Mouse (Mus musculus) MN1 (cell line): ENCODE measurements around the gene Tnfrsf8.
"Not testable (repeated sequence)": the region's sequence is repeated elsewhere in the genome, so short reads cannot be mapped to it uniquely, and the experiment has no call there.

ENCODE experiments used
- DNase-seq: peaks from one replicate; pipeline ENCODE4 v3.0.0-alpha.2; 2016; ENCODE audit warnings: low spot score

Tnfrsf8 gene

DNA sequence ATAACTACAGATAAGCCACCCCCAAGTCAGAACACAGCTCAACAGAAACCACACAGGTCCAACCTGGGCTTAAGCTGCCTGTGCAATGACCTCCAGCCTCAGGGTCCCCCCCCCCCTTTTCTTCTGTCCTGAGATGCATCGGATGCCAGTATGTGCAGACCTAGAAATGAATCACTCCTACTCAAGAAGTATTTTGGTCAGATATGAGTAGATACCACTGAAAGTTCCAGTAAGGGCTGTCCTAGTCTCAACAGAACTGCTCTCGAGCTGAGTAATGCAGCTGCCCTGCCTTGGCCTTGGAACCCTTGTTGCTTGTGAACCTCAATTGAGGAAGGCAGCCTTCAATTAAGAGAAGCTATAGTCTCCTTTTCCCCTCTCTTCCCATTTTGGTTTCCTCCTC is 4.1 kb downstream of the Tnfrsf8 start:
- DNase-seq: no peak

DNA sequence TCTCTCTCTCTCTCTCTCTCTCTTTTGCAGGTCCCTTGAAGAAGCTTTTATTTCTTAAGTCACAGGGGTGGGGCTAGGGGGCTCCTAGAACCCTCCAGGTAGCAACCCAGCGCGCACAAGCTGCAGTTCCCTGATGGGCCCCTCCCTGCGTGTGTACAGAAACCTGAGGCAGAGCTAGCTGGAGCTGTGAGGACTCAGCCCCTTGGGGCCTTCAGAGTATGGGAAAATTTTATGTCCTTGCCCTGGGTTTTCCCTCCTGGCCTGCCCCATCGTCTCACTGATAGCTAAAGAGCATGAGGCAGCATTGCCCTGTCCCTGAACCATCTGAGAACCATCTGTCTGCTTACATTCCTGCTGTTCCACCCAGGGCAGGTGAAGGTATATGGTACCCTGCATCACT is 8.5 kb downstream of the Tnfrsf8 start:
- DNase-seq: no peak

DNA sequence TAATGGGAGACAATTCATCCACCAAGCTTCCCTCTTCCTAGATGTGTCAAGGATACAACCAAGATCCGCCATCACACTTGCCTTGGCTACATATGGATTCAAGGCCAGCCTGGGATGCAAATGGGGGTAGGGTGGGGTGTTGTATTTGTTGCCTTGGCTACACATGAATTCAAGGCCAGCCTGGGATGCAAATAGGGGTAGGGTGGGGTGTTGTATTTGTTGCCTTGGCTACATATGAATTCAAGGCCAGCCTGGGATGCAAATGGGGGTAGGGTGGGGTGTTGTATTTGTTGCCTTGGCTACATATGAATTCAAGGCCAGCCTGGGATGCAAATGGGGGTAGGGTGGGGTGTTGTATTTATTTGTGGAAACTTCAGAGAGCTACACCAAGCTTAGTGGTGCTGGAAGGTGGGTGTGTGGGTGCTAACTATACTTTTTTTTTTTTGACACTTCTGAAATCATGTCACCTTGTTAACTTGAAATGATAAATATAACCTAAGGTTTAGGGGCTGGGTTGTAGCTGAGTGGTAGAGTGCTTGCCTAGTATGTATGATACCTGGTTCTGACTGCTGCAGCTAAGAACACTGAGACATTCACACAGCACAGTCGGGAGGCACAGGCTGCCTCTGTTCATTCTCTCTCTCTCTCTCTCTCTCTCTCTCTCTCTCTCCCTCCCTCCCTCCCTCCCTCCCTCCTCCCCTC is 9.2 kb downstream of the Tnfrsf8 start:
- DNase-seq: not testable (repeated sequence)

DNA sequence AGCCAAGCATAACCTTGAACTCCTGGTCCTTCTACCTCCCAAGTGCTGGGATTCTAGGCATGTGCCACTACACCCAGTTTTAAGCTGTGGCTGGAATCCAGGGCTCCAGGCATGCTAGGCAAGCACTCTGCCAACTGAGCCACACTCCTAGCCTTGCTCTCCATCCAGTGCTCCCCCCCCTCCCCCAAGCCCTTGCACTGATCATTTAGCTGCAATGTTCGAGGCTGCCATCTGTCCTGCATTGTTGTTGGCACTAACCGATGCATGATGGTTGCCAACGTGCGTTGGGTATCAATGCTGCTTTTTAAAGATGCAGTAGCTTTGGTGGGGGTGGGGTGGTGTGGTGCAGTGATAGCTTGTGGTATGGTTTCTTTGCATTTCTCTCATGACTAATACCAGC is 10.9 kb downstream of the Tnfrsf8 start:
- DNase-seq: no peak

DNA sequence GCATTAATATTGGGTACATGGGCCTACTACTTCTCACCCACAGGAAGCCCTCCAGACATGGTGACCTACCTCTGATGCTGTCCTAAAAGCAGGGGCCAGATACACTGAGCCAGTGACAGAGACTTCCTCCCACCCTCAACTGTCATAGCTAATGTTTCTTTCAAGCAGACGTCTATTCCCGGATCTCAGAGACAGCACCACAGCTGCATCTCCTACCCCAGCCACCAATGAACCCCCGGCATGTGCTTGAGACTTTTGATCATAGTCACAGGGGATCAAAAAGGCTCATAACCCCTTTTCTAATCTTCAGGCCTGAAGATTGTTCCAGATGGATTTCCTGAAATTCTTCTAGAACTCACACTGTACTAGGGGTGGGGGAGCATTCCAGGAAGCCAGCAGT is 12.9 kb downstream of the Tnfrsf8 start:
- DNase-seq: no peak

DNA sequence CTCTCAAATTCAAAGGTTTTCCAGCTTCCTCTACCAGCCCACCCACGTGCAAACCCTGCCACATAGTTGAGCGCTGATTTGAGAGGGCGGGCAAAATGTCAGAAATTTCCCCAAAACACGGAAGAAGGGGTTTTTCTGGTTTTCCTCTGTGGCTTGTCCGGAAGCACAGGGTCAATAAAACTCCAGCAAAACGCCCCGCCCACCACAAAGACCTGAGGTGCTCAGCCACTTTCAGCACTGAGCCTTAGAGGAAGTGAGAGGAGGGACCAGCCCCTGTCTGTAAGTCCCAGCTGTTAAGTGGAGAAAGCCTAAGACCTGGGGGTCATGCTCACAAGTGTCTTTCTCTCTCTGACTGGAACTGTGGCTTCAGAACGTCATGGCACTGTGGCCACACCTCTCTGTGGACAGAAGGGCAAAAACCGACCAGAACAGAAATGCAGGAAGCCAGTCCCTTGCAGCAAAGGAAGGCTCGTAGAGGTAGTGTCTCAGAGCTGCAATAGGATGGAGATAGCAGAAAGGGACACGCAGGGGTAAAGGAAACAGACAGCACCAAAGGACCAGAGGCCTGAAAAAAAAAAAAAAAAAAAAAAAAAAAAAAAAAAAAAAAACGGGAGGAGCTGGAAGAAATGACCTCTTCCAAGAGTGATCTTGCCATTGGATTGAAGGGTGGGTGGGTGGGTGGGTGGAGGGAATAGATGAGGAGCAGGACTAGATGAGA is 14.6 kb downstream of the Tnfrsf8 start:
- DNase-seq: no peak

DNA sequence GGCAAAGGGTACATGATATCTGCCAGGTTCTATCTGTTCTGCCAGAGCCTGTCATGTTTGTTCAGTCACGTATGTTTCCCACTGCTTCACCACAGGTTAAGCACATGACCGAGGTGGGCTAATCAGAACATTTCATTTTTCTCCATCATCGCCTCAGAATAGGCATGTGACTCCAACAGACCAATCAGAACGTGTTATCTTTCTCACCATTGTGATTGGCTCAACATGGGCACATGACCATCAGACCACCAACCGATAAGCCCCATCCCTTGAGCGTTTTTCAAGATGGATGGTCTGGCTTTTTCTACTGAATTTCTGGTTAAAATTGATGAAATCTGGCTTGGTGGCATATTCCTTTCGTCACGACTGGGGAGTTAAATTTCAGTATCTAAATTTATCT is 15.6 kb downstream of the Tnfrsf8 start:
- no peak for DNase-seq

DNA sequence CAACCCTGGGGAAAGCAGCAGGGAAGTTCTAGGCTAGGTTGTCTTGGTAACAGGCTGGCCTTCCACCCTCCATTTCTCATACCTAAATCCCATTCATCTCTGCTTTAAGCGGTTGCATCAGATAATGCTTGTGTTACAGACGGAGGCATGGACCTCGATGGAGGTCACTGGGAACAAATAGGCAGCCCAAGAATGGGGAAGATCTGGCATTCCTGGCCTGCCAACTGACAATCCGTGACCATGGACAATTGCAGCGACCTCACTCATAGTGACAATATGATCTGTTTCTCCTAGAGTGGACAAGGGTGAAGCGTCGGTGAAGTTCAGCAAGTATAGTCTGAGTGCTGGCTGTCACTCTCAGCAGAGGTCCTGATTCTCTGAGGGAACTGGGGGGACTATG is 16.1 kb downstream of the Tnfrsf8 start:
- DNase-seq: no peak

DNA sequence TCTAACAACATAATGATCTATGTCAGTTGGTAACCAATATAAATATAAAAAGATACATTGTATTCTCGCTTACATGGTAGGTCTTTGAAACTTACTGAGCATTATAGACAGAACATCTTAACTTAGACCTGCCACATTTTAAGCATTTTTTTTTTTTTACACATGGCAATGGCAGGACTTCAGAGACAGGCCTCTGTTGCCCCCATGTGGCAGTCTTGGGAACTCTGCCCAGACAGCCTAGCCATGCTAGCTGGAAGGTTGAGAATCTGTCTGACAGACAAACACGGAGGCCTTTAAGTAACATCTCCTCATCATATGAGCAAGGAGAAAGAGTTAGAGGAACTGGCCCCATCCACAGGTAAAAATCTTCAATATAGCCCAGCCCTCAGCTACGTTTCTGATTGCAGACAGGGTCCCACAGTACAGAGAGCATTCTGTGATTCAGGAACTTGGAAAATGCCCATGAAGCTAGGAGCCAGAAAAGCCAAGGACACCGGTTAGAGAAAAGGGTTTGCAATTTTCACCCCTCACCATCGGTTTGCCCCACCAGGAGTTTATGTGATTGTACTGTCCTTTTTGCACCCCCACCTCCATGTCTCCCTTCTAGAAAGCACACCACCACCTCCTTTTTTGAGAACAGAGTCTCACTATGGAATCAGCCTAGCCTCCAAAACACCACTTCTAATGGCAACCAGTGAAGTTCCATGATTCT is 19.2 kb downstream of the Tnfrsf8 start:
- peak; percentile 26 for DNase-seq

DNA sequence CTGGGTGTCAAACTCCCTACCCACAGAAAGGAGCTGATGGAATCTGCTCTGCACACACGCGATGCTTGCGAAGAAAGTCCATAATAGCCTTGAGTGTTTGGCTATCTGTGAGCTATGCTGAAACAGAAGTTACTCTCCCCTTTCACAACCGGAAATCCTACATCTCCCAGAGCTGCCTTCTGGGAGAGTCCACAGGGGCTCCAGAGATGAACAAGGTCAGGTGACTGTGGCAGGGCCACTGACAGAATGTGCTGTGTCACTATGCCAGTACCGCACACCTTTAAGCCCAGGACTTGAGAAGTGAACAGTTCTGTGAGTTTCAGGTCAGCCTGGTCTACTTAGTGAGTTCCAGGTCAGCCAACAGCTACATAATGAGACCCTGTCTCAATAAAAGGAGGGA is 20.4 kb downstream of the Tnfrsf8 start:
- no peak for DNase-seq

DNA sequence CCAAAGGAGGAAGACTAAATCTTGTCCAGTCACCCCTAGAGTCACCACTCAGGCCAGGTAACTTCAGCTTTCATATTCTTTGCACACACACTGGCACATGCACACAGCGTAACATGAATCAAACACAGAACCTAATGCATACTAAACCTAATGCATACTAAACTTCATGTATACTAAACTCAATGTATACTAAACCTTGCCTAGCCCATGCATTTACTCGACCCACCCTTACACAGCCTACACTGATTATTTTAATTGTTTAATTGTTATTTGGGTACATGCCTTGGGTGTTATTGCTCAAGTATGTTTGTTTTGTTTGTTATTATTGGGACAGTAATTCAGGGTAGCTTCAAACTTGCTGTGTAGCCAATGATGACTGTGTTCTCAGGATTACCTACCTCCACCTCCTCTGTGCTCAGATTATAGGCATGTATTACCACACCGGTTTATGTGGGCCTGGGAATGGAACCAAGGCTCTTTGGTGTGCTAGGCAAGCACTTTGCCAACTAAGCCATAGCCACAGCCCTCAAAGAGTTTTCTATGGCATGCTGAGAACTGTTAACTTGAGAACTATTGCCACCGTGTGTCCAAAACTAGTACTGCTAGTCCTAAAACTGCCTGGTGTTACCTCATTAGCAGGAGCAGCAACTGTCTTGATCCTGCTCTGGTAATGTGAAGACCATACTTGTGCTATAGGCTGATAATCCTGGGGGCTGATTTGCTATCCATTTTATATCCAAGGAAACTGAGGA is 28.4 kb downstream of the Tnfrsf8 start:
- DNase-seq: peak; percentile 75

DNA sequence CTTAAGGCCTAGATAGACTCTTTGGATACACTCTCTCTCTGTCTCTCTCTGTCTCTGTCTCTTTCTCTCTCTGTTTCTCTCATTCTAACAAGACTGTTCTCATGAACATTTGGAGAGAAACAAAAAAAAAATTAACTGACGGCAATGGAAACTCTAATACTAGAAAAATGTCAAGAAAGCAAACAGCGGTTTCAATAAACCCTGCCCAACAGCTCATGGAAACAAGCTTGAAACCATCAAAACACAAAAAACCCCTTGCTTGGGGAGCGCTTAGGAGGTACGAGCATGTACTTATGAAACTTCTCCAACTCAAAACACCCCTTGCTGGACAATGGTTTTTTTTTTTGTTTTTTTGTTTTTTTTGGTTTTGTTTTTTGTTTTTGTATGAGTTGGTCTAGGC is 30.3 kb downstream of the Tnfrsf8 start:
- DNase-seq: no peak

DNA sequence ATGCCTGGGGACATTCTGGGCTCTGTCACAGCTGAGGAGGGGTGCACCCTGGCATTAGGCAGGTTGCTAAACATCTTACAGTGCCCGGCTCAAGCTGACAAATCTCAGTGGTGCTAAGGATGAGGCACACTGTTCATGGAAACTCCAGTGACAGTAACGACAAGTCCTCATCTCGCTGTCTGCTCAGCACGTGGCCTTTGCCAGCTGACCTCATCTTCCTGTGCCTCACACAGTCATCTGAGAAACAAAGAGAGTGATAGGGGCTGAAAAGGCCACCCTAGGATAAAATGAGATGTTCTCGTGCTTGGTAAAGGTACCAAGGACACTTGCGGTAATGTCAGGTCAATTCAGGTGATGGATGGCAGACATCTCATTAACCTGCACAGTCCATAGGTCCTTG is 31.5 kb downstream of the Tnfrsf8 start:
- no peak for DNase-seq

DNA sequence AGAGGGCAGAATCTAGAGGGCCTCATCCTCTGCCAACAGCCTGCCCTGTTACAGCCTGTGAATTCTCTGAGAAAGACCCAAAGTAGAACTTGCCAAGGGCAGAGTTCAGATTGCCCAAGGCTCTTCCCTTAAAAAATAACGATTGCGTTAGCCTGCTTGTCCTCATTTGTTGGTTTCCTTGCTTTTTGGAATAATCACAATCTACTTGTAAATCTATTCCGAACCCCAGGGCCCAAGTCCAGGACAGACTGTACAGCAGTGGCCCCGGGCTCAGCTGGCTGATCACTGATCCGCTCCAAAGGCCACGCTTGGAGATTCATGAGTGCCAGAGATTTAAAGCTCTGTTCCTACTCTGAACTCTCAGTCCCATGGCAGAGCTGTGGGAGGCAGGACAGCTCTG is 34.0 kb downstream of the Tnfrsf8 start:
- no peak for DNase-seq

DNA sequence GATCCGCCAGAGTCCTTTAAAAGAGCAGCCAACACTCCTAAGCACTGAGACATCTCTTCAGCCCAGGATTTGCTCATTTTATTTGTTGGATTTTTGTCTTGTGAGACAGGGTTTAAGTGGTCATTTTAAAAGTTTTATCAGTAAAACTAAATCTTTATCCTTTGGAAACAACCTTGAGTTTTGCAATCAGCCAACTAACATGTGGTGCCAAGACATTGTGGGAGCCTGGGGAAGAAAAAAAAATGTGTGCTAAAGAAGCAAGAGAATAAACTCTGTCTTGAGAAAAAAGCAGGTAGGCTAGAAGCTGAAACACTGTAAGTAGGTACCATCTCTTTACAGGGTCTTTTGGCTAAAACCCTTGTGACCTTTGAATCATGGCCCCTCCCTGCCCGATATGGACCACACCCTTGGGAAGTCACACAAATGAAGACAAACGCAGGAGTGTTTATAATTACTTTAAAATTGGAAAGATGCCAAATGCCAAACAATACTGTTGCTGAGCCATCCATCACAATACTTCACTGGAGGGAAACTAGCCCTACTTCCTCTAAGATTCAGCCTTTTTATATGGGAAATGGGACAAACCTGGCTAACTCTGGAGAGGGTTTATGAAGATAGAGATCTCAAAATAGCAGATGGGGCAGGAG is 36.1 kb downstream of the Tnfrsf8 start:
- DNase-seq: no peak

DNA sequence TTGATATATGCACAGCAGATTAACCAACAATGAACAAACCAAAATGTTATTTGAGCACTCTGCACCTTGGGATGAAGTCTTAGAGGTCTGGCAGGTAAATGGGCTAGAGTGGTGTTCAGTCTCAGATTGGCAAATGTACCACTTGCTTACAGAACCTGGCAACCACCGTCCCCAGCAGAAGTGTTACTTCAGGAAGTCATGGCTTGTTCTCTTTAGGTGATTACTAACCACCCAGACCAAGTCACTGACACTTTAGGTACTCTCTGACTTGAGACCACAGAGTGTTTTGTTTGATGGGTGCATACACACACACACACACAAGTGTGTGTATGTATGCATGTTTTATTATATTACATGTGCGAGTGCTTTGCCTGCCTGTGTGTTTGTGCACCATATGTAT is 36.7 kb downstream of the Tnfrsf8 start:
- no peak for DNase-seq

DNA sequence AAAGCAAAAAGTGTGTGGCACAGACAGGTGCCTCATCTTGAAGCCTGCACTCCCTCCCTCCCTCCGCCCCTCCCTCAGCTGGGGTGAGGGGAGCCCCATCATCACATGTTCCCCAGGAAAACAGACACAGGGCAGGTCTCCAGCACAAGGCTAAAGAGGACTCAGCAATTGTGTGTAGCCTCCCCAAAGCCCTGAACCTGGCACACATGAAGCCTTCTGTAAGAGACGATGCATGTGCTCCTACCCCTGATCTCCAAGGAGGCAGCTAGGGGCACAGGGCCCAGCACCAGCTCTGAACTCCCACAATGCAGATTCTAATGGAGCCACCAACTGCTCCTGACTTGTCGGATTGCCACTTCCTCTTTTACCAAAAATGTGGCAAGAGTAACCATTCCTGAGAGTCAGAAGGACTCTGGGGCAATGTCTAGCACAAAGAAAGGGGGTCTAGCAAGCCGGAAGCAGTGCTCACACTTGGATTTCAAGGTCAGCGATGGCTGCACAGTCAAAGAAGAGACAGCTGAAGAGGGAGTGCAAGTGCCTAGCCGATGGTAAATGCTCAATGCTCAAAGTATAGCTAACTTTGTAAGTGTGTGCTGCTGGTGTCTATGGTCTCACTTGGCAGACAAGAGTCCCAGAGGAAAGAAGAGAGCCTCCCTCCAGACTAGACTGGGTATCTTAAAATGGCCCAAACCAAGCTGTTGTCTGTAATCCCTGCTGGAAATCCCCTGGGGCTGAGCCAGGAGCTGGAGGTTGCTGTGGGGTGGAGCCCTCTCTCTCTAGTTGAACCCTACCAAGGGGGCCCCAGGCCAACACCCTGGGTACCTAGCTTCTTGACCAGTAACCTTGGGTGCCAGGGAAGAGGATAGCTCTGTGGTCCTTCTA is 38.4 kb downstream of the Tnfrsf8 start:
- DNase-seq: no peak

DNA sequence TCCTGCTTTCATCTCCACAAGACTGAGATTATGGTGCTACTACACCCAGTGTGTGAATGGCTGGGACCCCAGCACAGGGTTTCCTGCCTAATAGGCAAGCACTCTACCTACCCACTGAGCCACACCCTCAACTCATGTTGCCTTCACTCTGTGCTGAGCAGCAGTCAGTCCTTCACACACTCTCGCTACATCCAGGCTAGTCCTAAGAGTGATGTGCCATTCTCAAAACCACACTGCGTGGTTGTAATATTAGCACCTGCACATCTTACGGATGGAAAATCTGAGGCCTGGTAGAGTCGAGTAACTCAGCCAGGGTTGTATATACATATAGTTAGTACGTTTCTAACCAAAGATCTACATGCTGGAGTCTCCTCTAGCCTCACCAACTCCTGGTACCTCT is 40.1 kb downstream of the Tnfrsf8 start:
- no peak for DNase-seq

DNA sequence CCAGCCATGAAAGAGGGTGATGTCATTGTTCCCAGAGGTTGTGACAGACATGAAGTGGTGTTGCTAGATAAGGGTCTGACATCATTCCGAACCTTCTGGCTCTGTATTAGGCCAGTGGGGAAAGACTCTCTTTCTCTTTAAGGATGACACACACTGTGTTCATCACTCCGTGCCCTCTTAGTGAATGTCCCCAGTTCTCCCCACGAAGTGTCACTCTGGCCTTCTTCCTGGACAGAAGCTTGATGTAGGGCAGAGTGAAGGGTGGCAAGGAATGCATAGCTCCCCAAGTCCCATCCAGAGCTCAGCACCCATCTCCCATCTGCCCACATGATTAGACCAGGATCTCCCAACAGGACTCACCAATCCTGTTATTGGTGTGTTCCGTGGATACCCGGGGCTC is 41.0 kb downstream of the Tnfrsf8 start:
- DNase-seq: no peak

DNA sequence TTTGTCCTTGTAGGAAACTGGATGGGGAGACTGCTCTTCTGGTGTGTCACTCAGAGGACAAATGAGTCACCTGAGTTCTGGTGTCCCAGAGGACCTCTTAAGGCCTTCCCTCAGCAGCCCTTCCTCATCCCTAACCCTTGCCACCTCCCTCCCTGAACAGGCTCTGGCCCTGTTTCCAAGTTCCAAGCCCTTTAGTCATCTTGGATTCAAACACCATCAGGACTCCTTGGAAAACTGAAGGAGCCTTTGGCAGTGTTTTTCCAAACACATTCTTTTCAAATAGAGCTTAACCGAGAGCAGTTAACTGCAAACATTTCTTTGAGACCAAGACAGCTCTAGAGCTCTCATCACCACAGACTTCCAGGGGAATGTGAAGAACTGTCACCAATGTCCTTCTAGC is 42.2 kb downstream of the Tnfrsf8 start:
- DNase-seq: no peak

DNA sequence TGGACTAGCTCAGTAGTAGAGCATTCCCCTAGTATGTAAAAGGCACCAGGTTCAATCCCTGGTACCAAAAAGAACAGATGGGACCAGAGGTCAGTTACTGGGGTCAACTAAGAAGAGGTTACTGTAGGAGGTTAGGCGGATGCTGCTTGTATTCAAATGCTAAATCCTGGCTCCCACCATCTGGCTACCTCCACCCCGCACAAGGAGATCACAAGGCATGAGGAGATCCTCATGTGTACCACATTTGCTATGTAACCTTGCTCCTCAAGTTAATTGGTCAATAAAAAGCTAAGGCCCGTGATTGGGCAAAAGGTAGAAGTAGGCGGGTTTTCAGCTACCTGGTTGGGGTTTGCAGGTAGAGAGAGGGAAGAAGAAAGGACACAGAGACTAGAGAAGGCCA is 43.3 kb downstream of the Tnfrsf8 start:
- DNase-seq: no peak
